16 mouse cellular contexts compared by ENCODE assay signal in the genomic region with DNA sequence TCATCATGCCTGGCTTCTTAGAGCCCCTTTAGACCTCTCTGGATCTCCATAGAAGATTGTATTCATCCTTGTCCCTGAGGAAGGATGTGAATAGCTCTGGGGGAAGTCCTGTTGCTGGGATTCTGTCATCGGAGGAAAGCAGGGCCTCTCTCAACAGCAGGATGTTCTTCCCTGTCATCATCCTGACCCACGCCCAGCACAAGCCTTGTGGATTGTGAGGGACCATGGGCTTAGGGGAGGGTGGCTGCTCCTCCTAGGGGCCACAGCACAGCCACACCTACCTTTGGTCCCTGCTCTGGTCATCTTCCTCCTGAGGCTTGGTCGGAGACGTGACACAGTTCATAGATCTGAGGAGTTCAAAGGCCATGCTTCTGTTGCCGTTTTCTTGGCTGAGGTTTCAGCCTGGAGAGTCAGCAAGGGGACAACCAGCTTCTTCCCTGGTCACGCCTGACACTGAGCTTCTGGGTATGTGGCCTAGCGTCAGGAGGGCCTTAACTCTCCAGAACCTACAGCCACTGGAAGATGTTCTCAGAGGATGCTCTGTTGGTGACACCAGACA. TPM values are rescaled to one million over a fixed set of nuclear protein-coding genes. Genes with fewer than 3 reads are reported as not detected.
A peak's percentile ranks its signal among the peaks of the same experiment; 100 is the strongest.
DNase-seq lines count a peak whose midpoint lies in the region; ATAC-seq lines count a peak whose summit lies in the region.
"Had no signal": no experiment of that assay in that cellular context is flagged by ENCODE, and none has a peak within 500 bp of the region (broad histone marks: within the 10 kb centered on the region; RNA-seq: fewer than 3 reads in every experiment).

No protein-coding gene starts in this region.

- no peak overlapping the region for H3K4me3 ChIP-seq in kidney, embryonic 14.5 days (ENCODE audit: low read length)
- H3K4me3 ChIP-seq in midbrain, embryonic 11.5 days (ENCODE audit: low read depth, low read length), result no peak overlapping the region
- H3K4me3 ChIP-seq in midbrain, embryonic 14.5 days (replicated peaks; ENCODE audit: low read depth, low read length), result no peak overlapping the region
- H3K4me3 ChIP-seq: forebrain, embryonic 15.5 days; liver, embryonic 13.5 days; megakaryocyte, embryonic 14.5 days had no signal

- DNase-seq in adrenal gland, postnatal 14 days, result peak; percentile 11
- no peak for DNase-seq in adrenal gland, postnatal 10 days
- DNase-seq in kidney, adult 18-20 months, result peak; percentile 28
- DNase-seq in midbrain, embryonic 11.5 days (ENCODE audit: low spot score, missing footprints), result peak; percentile 37
- no peak for DNase-seq in midbrain, embryonic 14.5 days
- peak; percentile 25 to 64 for DNase-seq in kidney, postnatal 25 days
- no peak for DNase-seq in testis, postnatal 10 days (ENCODE audit: low spot score)
- DNase-seq: liver, embryonic 13.5 days; thymus, postnatal 25 days had no signal

- no peak overlapping the region for H3K9ac ChIP-seq in kidney, embryonic 14.5 days (ENCODE audit: low read depth, low read length)
- no peak overlapping the region for H3K9ac ChIP-seq in midbrain, embryonic 11.5 days (ENCODE audit: low read length)
- H3K9ac ChIP-seq in midbrain, embryonic 14.5 days (replicated peaks; ENCODE audit: low read length), result no peak overlapping the region
- H3K9ac ChIP-seq: forebrain, embryonic 15.5 days; liver, embryonic 13.5 days; lung, embryonic 14.5 days had no signal

- H3K27me3 ChIP-seq in kidney, embryonic 14.5 days (ENCODE audit: control insufficient read depth, insufficient read depth, low read length), result no peaks in the 10 kb centered on the region
- no peaks in the 10 kb centered on the region for H3K27me3 ChIP-seq in midbrain, embryonic 11.5 days (ENCODE audit: control insufficient read depth, insufficient read depth, low read length)
- H3K27me3 ChIP-seq in midbrain, embryonic 14.5 days (ENCODE audit: control insufficient read depth, insufficient read depth, low read length), result no peaks in the 10 kb centered on the region
- H3K27me3 ChIP-seq: forebrain, embryonic 15.5 days; liver, embryonic 13.5 days had no signal

- peaks cover 21% of the 10 kb centered on the region for H3K36me3 ChIP-seq in kidney, embryonic 14.5 days (ENCODE audit: control insufficient read depth, insufficient read depth, low read length)
- peaks cover 9% of the 10 kb centered on the region; the same call in 1 of the 2 replicates for H3K36me3 ChIP-seq in midbrain, embryonic 11.5 days (ENCODE audit: control insufficient read depth, insufficient read depth, low read length)
- H3K36me3 ChIP-seq in midbrain, embryonic 14.5 days (ENCODE audit: control insufficient read depth, insufficient read depth, low read length), result peaks cover 45% of the 10 kb centered on the region

- no peaks in the 10 kb centered on the region for H3K4me1 ChIP-seq in kidney, embryonic 14.5 days (ENCODE audit: control insufficient read depth, insufficient read depth, low read length)
- H3K4me1 ChIP-seq in midbrain, embryonic 11.5 days (ENCODE audit: control insufficient read depth, insufficient read depth, low read length), result no peaks in the 10 kb centered on the region
- H3K4me1 ChIP-seq in midbrain, embryonic 14.5 days (ENCODE audit: control insufficient read depth, insufficient read depth, low read length), result no peaks in the 10 kb centered on the region
- H3K4me1 ChIP-seq: forebrain, embryonic 15.5 days had no signal

- peaks cover 3% of the 10 kb centered on the region; the same call in 1 of the 2 replicates for H3K9me3 ChIP-seq in kidney, embryonic 14.5 days (ENCODE audit: control insufficient read depth, low read length)
- H3K9me3 ChIP-seq in midbrain, embryonic 11.5 days (ENCODE audit: control insufficient read depth, low read length), result peaks cover 5% of the 10 kb centered on the region; the same call in 1 of the 2 replicates
- H3K9me3 ChIP-seq in midbrain, embryonic 14.5 days (ENCODE audit: control insufficient read depth, low read length), result no peaks in the 10 kb centered on the region
- H3K9me3 ChIP-seq: forebrain, embryonic 15.5 days had no signal

- H3K27ac ChIP-seq in kidney, embryonic 14.5 days (ENCODE audit: low read depth, low read length), result no peak overlapping the region
- H3K27ac ChIP-seq in midbrain, embryonic 11.5 days (ENCODE audit: low read depth, low read length), result no peak overlapping the region
- H3K27ac ChIP-seq in midbrain, embryonic 14.5 days (replicated peaks; ENCODE audit: low read depth, low read length), result no peak overlapping the region
- H3K27ac ChIP-seq: forebrain, embryonic 15.5 days; liver, embryonic 13.5 days had no signal

- 65% methylated on average over 7 of the region's 7 CpGs for WGBS in kidney, embryonic 14.5 days
- 86% methylated on average over 7 of the region's 7 CpGs for WGBS in midbrain, embryonic 11.5 days
- 83% methylated on average over 7 of the region's 7 CpGs for WGBS in midbrain, embryonic 14.5 days

- H3K4me2 ChIP-seq in kidney, embryonic 14.5 days (replicated peaks; ENCODE audit: low read depth, low read length), result no peak overlapping the region
- no peak overlapping the region for H3K4me2 ChIP-seq in midbrain, embryonic 11.5 days
- no peak overlapping the region for H3K4me2 ChIP-seq in midbrain, embryonic 14.5 days (ENCODE audit: low read length)
- H3K4me2 ChIP-seq: forebrain, embryonic 15.5 days; heart, embryonic 11.5 days; liver, embryonic 13.5 days; lung, embryonic 14.5 days had no signal

- no peak for ATAC-seq in kidney, embryonic 14.5 days (ENCODE audit: low FRiP score, low TSS enrichment)
- no peak for ATAC-seq in midbrain, embryonic 11.5 days (ENCODE audit: low FRiP score)
- ATAC-seq in midbrain, embryonic 14.5 days (ENCODE audit: low FRiP score, low TSS enrichment), result no peak
- ATAC-seq: forebrain, embryonic 15.5 days; hindbrain, embryonic 16.5 days had no signal

RNA-seq across cellular contexts. Expression of gene Rab42, which starts 9.4 kb away (rescaled TPM):
- total RNA-seq in adrenal gland, postnatal 14 days (2021), result 0.93 and 3.5 TPM in 2 replicates
- 1 to 10 TPM; 1.2 to 3.7 TPM for total RNA-seq in adrenal gland, postnatal 10 days (2021)
- polyA plus RNA-seq in kidney, embryonic 14.5 days (2014; fragmentation: Nextera tagmentation; extraction: Ambion mirVana), result 2.4 and 3.5 TPM in 2 replicates
- 0.42 and 0.59 TPM in 2 replicates for polyA plus RNA-seq in midbrain, embryonic 11.5 days (2014; fragmentation: Nextera tagmentation; extraction: Ambion mirVana)
- polyA plus RNA-seq in midbrain, embryonic 14.5 days (2014; fragmentation: Nextera tagmentation; extraction: Ambion mirVana), result 1.3 TPM in 2 replicates
- total RNA-seq: gastrocnemius, postnatal 36 days had no signal

RNA-seq across cellular contexts. Expression of gene Taf12, which starts 19.6 kb away (rescaled TPM):
- 27.3 and 31.3 TPM in 2 replicates for total RNA-seq in adrenal gland, postnatal 14 days (2021)
- 10 to 100 TPM; 21.8 to 24.7 TPM for total RNA-seq in adrenal gland, postnatal 10 days (2021)
- 42.7 and 46.6 TPM in 2 replicates for polyA plus RNA-seq in kidney, embryonic 14.5 days (2014; fragmentation: Nextera tagmentation; extraction: Ambion mirVana)
- polyA plus RNA-seq in midbrain, embryonic 11.5 days (2014; fragmentation: Nextera tagmentation; extraction: Ambion mirVana), result 67.2 and 70.5 TPM in 2 replicates
- polyA plus RNA-seq in midbrain, embryonic 14.5 days (2014; fragmentation: Nextera tagmentation; extraction: Ambion mirVana), result 45.7 and 50.6 TPM in 2 replicates

RNA-seq across cellular contexts. Expression of gene Gmeb1, which starts 32.4 kb away (rescaled TPM):
- 16.2 and 17.3 TPM in 2 replicates for total RNA-seq in adrenal gland, postnatal 14 days (2021)
- 10 to 100 TPM; 16.5 to 18.7 TPM for total RNA-seq in adrenal gland, postnatal 10 days (2021)
- 29.7 and 41.0 TPM in 2 replicates for polyA plus RNA-seq in kidney, embryonic 14.5 days (2014; fragmentation: Nextera tagmentation; extraction: Ambion mirVana)
- polyA plus RNA-seq in midbrain, embryonic 11.5 days (2014; fragmentation: Nextera tagmentation; extraction: Ambion mirVana), result 37.0 and 39.6 TPM in 2 replicates
- 31.6 and 46.5 TPM in 2 replicates for polyA plus RNA-seq in midbrain, embryonic 14.5 days (2014; fragmentation: Nextera tagmentation; extraction: Ambion mirVana)

RNA-seq across cellular contexts. Expression of gene Trnau1ap, which starts 35.6 kb away (rescaled TPM):
- 33.2 and 35.3 TPM in 2 replicates for total RNA-seq in adrenal gland, postnatal 14 days (2021)
- total RNA-seq in adrenal gland, postnatal 10 days (2021), result 10 to 100 TPM; 35.3 to 43.3 TPM
- polyA plus RNA-seq in kidney, embryonic 14.5 days (2014; fragmentation: Nextera tagmentation; extraction: Ambion mirVana), result 79.5 and 86.2 TPM in 2 replicates
- 78.0 and 83.3 TPM in 2 replicates for polyA plus RNA-seq in midbrain, embryonic 11.5 days (2014; fragmentation: Nextera tagmentation; extraction: Ambion mirVana)
- polyA plus RNA-seq in midbrain, embryonic 14.5 days (2014; fragmentation: Nextera tagmentation; extraction: Ambion mirVana), result 82.2 and 84.0 TPM in 2 replicates

RNA-seq across cellular contexts. Expression of gene Rcc1, which starts 59.6 kb away (rescaled TPM):
- 20.6 and 24.9 TPM in 2 replicates for total RNA-seq in adrenal gland, postnatal 14 days (2021)
- total RNA-seq in adrenal gland, postnatal 10 days (2021), result 10 to 100 TPM; 19.1 to 24.8 TPM
- 63.6 and 66.2 TPM in 2 replicates for polyA plus RNA-seq in kidney, embryonic 14.5 days (2014; fragmentation: Nextera tagmentation; extraction: Ambion mirVana)
- 62.1 and 70.3 TPM in 2 replicates for polyA plus RNA-seq in midbrain, embryonic 11.5 days (2014; fragmentation: Nextera tagmentation; extraction: Ambion mirVana)
- 26.4 and 28.6 TPM in 2 replicates for polyA plus RNA-seq in midbrain, embryonic 14.5 days (2014; fragmentation: Nextera tagmentation; extraction: Ambion mirVana)

Comparison
In these comparisons a context has a peak if more than half of its experiments do, and no peak if none do; other contexts are left out.
1. DNase-seq: peak in adrenal gland, postnatal 14 days (single experiment), kidney, adult 18-20 months (single experiment), midbrain, embryonic 11.5 days (single experiment) and kidney, postnatal 25 days (2 of 2); none in adrenal gland, postnatal 10 days (single experiment), midbrain, embryonic 14.5 days (single experiment) and testis, postnatal 10 days (single experiment).